Mouse (Mus musculus) adrenal gland, postnatal 25 days (tissue): Measurements from ENCODE around the gene Unc5a. TPM values are rescaled to one million over a fixed set of nuclear protein-coding genes. Genes with fewer than 3 reads are reported as not detected.
A peak's percentile ranks its signal among the peaks of the same experiment; 100 is the strongest.

Experiments
- DNase-seq: peaks from one replicate; pipeline ENCODE4 v3.0.0; 2021; ENCODE audit warnings: mixed read lengths
- long read RNA-seq: library from polyadenylated mRNA; stranded (forward); transcript quantifications from one replicate; pipeline ENCODE4 v2.0.0, GENCODE M21; 2021
- total RNA-seq: library from RNA; stranded (reverse); gene quantifications from 2 replicates; pipeline ENCODE4 v1.2.3, GENCODE M21; 2021

The Unc5a gene
- total RNA-seq = 6.6 and 9.0 TPM in 2 replicates
- long read RNA-seq, partial matches to known transcripts = 3 of 4 reads
- long read RNA-seq, other reads (novel, unspliced or antisense) = 1 of 4 reads

- DNase-seq = peak; percentile 59
These were observed at the start of gene Unc5a for GRCm38 (mm10) chr13:54948531-54949493. Unc5a (plus strand) TSS chr13:54949411.

DNA sequence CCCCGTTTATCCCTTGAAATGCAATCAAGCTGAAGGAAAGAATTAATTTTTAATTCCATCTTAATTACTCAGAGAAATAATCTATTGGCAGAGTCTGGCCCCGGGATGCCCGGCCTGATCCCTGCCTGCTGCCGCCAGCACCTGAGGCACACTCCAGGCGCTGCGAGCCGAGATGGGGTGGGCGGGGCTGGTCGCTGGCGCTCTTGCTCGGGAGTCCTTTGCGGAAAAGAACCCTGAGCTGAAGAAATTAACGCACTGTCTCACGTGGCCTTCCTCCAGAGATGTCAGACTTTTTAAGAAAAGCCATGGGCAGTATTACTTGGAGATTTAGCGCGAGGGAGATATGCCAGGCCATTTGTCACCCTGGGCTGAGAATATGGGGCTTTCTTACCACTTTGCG is 37.2 kb upstream of the Unc5a start:
- DNase-seq = no peak

- no peak for DNase-seq
These were observed 36.2 kb upstream of the Unc5a start for GRCm38 (mm10) chr13:54912894-54913621.

GRCm38 (mm10) chr13:54916644-54917043 is 32.6 kb upstream of the Unc5a start:
- no peak for DNase-seq

DNA sequence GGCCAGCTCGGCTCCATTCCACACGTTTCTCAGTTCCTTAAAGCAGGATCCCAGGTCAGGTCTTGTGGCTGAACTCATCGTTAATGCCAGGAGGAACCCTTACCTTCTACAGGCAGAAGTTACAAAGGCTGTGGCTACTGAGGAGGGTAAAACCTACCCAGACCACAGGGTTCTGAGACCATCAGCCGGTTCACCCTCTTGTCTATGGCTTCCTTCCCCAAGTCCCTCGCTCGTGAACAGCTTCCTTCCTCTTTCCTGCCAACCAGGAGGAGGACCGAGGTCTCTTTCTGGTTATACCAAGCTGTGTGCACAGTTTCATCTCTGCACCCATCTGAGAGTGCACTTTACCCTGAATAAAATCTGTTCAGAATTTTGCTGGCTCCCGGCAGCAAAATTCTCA is 30.3 kb upstream of the Unc5a start:
- DNase-seq = no peak

DNA sequence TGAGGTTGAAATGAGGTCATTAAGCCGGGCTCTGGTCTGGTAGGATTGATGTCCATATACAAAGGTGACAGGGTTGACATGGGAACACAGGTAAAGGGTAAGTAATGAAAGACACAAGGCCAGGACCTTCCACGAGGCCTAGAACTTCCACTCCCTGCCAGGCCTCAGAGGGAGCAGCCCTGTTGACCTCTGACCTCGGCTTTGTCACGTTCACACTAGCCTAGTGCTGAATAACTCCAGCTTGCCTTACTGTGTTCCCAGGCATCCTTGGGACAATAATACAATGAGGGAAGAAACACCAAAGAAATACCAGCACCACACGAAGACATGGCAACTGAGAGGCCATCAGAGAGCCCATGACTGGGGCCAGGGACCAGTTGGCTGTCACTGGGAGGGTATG is 29.5 kb upstream of the Unc5a start:
- no peak for DNase-seq

DNA sequence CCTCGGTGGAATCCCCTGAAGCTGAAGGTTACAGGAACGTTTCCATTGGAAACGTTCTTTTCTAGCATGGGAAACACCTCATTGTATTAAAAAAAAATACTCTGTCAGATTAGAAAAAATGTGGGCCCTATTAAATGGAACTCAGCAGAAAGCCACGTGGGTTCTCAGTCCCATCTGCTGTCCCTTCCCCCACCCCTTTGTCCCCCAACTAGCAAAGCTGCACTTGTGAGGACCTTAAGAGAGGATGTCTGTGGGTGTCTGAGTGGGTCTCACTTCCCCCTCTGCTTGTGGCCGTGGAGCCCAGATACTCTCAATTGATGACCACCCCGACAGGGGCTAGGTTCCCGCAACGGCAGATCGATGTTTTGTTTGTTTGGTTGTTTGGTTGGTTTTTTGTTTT is 27.5 kb upstream of the Unc5a start:
- DNase-seq = no peak

GRCm38 (mm10) chr13:54923705-54924104 is 25.5 kb upstream of the Unc5a start:
- DNase-seq = no peak

DNA sequence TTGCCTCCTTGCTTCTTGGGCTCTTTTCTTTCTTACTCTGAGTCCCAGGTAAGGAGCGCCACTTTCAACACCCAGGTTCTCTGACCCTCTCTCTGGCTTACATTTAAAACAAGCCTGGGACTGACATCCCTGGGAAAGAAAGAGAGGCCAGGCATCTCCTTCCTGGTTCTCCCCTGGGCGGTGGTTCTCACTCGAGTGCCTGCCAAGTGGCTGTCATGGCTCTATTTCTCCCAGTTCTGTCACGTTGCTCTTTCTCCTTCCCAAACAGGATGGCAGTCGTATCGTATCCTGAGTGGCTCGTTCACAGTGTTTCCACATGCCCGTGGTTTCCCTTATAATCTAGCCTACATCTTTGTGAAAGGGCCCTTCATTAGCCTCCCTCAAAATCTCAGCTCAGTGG is 23.7 kb upstream of the Unc5a start:
- no peak for DNase-seq

DNA sequence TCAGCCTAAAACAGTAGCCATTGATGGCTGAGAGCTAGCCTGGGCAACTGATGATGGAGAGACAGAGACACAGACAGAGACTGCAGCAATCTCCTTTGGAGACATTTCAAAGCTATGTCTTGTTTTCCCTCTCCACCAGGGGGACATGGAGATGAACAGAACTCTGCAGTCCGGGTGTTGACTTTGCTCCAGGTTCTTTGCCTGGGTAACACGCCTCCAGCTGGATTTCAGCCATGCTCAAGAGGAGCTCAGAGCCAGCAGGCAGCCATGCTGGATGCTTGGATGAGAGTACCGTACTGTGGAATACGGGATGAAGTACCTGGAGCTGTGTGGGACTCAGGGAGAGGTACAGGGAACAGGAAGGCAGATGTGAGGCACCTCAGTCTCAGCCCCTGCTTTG is 22.6 kb upstream of the Unc5a start:
- no peak for DNase-seq

DNA sequence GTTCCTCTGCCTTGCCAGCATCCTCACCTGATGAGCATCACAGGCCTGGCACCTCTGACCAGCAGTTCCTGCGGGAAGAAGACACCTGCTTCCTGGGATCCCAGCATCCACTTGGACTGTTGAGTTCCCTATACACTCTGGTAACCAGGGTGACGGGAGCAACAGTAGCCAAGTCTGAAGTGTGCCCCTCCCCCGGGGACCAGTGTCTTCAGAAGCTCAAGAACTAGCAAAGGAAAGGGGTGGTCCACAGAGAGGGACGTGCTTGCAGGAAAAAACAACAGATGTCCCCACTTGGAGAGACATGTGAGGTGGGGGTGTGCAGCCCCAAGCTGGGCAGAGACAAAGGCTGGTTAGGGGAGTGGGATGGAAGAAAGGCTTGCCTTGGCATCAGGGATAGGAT is 19.1 kb upstream of the Unc5a start:
- DNase-seq = no peak

DNA sequence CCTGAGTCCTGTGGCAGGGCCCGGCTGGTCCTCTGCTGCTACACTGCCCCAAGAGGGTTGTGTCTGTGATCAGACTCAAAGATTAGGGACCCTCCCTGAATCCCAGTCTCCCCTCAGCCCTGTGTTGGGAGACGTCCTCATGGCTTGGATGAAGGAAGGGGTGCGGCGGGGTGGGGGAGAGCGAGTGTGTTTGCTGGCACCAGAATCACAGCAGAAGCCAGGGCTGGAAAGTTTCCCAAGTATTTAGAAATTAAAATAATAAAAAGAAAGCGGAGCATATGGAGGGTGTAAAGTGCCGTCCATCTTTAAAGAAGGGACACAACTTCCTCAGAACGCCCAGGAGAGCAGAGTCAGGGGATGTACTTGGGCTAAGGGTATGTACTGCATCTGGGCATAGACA is 14.3 kb upstream of the Unc5a start:
- DNase-seq = no peak

GRCm38 (mm10) chr13:54936173-54936572 is 13.0 kb upstream of the Unc5a start:
- DNase-seq = no peak

DNA sequence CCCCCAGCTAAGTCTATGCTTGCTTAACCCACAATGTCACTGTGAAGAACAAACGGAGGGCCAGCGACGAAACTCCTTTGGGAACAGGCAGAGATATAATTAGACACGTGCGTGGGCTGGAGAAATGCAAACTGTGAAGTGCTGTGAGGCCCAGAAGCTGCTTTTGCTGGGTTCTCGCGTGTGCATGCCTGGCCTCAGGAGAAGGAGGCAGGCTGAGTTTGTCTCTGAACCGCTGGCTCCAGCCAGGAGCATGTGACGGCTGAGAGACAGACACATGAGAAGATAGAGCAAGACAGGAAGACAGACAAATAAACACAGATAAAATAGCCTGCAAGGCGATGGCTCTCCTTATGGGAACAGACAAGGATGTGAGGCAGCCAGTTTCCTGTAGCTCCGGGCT is 11.3 kb upstream of the Unc5a start:
- no peak for DNase-seq

- DNase-seq = no peak
These were observed 10.7 kb upstream of the Unc5a start for GRCm38 (mm10) chr13:54938493-54938892.

GRCm38 (mm10) chr13:54944411-54945157 is 4.6 kb upstream of the Unc5a start:
- no peak for DNase-seq

DNA sequence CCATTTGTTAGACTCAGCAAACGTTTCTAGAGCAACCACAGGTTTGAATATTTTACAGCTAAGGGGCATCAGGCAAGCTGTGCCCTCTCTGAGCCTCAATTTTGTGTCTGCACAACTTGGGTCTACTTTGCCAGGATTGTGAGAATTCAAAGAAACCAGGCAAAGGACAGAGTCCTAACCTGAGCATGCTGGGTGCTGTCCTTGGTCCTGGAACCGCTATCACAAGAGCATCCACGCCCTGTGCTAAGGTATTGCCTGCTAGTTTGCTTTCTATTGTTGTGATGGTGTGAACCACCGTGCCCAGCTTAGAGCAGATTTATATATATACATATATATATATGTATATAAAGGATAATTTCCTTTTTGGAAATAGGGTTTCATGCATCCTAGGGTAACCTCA is 3.9 kb upstream of the Unc5a start:
- DNase-seq = peak; percentile 48

- no peak for DNase-seq
These were observed 2.8 kb upstream of the Unc5a start for GRCm38 (mm10) chr13:54946406-54946805.

DNA sequence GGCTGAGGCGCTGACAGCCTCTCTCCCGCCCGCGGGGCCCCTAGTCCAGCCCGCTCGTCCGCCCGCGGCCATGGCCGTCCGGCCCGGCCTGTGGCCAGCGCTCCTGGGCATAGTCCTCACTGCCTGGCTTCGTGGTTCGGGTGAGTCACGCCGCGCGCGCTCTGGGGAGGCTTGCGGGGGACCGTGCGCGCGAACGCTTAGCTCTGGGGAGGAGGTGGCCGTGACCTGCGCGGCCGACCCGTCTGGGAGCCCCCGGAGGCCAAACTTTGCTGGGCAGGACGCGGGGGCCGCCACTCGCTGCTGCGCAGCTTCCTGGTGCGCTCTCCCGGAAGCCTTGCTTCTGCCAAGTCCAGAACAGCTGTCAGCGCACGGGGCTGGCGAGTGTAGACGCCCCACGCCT is 381 bp downstream of the Unc5a start:
- DNase-seq = peak; percentile 46

- no peak for DNase-seq
These were observed 920 bp downstream of the Unc5a start for GRCm38 (mm10) chr13:54950131-54950530.

GRCm38 (mm10) chr13:54951166-54951565 is 2.0 kb downstream of the Unc5a start:
- DNase-seq = no peak

DNA sequence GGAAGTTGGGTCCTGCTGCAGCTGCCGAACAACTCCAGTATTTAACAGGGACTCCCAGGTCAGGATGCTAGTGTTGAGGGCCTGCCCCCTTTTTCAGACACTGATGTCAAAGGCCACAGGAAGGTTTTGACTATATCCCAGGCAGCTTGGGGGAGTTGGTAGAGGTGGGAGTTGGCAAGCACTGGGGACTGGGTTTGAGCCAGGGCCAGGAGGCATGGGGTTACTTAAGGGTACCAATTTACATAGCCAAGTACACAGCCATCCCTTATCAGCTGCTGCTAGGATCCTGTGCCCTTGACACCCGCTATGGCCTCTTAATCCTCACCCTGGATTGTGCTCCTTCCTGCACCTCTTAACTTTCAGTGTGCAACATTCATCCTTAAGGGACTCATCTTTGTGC is 5.5 kb downstream of the Unc5a start:
- DNase-seq = no peak
